10 mouse cellular contexts compared by ENCODE assay signal in genomic region chr10:121983993-121984610, GRCm38 (mm10).
A peak's percentile ranks its signal among the peaks of the same experiment; 100 is the strongest.
DNase-seq lines count a peak whose midpoint lies in the region; ATAC-seq and TF ChIP-seq lines count a peak whose summit lies in the region.
"Had no signal": no experiment of that assay in that cellular context is flagged by ENCODE, and none has a peak within 500 bp of the region (broad histone marks: within the 10 kb centered on the region; RNA-seq: fewer than 3 reads in every experiment).

No protein-coding gene starts in this region.

- H3K9me3 ChIP-seq in lung, embryonic 14.5 days (ENCODE audit: low read depth, low read length): no peaks in the 10 kb centered on the region
- no peaks in the 10 kb centered on the region for H3K9me3 ChIP-seq in kidney, embryonic 15.5 days (replicated peaks)
- no peaks in the 10 kb centered on the region for H3K9me3 ChIP-seq in forebrain, embryonic 16.5 days (ENCODE audit: control insufficient read depth, low read length)
- H3K9me3 ChIP-seq: limb, embryonic 13.5 days; lung, embryonic 15.5 days; midbrain, embryonic 12.5 days had no signal

- WGBS in lung, embryonic 14.5 days: 42% methylated on average over 10 of the region's 10 CpGs
- WGBS in kidney, embryonic 15.5 days: 36% methylated on average over 10 of the region's 10 CpGs
- WGBS in forebrain, embryonic 16.5 days: 88% methylated on average over 10 of the region's 10 CpGs

- no peak for ATAC-seq in lung, embryonic 14.5 days (ENCODE audit: insufficient read depth)
- peak; percentile 74 for ATAC-seq in kidney, embryonic 15.5 days (replicated peaks; ENCODE audit: low FRiP score)
- no peak for ATAC-seq in forebrain, embryonic 16.5 days

- intact Hi-C loops in heart, postnatal 10 days (cut with DNase I): no loop called here
- intact Hi-C loops in left cerebral cortex, adult 2 months (cut with DNase I): no loop called here

- TF ChIP-seq CTCF in lung, embryonic 14.5 days (IDR thresholded peaks at IDR 0.05; ENCODE audit: low read depth): no peak
- no peak for TF ChIP-seq CTCF in left cerebral cortex, adult 2 months (IDR thresholded peaks at IDR 0.05)

- no peak overlapping the region for H3K9ac ChIP-seq in lung, embryonic 14.5 days
- H3K9ac ChIP-seq in kidney, embryonic 15.5 days: no peak overlapping the region
- H3K9ac ChIP-seq in forebrain, embryonic 16.5 days (replicated peaks; ENCODE audit: low read depth, low read length): no peak overlapping the region
- H3K9ac ChIP-seq: limb, embryonic 13.5 days; lung, embryonic 15.5 days; midbrain, embryonic 12.5 days had no signal

- H3K4me1 ChIP-seq in lung, embryonic 14.5 days (ENCODE audit: insufficient read depth): no peaks in the 10 kb centered on the region
- peaks cover 20% of the 10 kb centered on the region for H3K4me1 ChIP-seq in kidney, embryonic 15.5 days
- H3K4me1 ChIP-seq in forebrain, embryonic 16.5 days (replicated peaks; ENCODE audit: control insufficient read depth, insufficient read depth, low read length): no peaks in the 10 kb centered on the region

- no peaks in the 10 kb centered on the region for H3K27me3 ChIP-seq in lung, embryonic 14.5 days (ENCODE audit: insufficient read depth, low read length)
- H3K27me3 ChIP-seq in kidney, embryonic 15.5 days: no peaks in the 10 kb centered on the region
- no peaks in the 10 kb centered on the region for H3K27me3 ChIP-seq in forebrain, embryonic 16.5 days (replicated peaks; ENCODE audit: control insufficient read depth, insufficient read depth, low read length)
- H3K27me3 ChIP-seq: limb, embryonic 13.5 days; lung, embryonic 15.5 days; midbrain, embryonic 12.5 days had no signal

- H3K27ac ChIP-seq in lung, embryonic 14.5 days (ENCODE audit: low read depth): no peak overlapping the region
- H3K27ac ChIP-seq in kidney, embryonic 15.5 days: no peak overlapping the region
- H3K27ac ChIP-seq in left cerebral cortex, adult 2 months: no peak overlapping the region
- no peak overlapping the region for H3K27ac ChIP-seq in forebrain, embryonic 16.5 days (ENCODE audit: low read length)
- H3K27ac ChIP-seq: limb, embryonic 13.5 days; lung, embryonic 15.5 days; midbrain, embryonic 12.5 days had no signal

- H3K4me3 ChIP-seq in lung, embryonic 14.5 days (ENCODE audit: low read depth, low read length): no peak overlapping the region
- H3K4me3 ChIP-seq in kidney, embryonic 15.5 days (replicated peaks): no peak overlapping the region
- no peak overlapping the region for H3K4me3 ChIP-seq in left cerebral cortex, adult 2 months
- H3K4me3 ChIP-seq in forebrain, embryonic 16.5 days (replicated peaks; ENCODE audit: low read length): no peak overlapping the region
- H3K4me3 ChIP-seq: limb, embryonic 13.5 days; lung, embryonic 15.5 days; midbrain, embryonic 12.5 days had no signal

- H3K36me3 ChIP-seq in lung, embryonic 14.5 days (ENCODE audit: insufficient read depth): no peaks in the 10 kb centered on the region
- H3K36me3 ChIP-seq in kidney, embryonic 15.5 days: no peaks in the 10 kb centered on the region
- H3K36me3 ChIP-seq in forebrain, embryonic 16.5 days (ENCODE audit: control insufficient read depth, insufficient read depth): no peaks in the 10 kb centered on the region
- H3K36me3 ChIP-seq: limb, embryonic 13.5 days; lung, embryonic 15.5 days; midbrain, embryonic 12.5 days had no signal

- DNase-seq in lung, embryonic 14.5 days: peak; percentile 53
- no peak for DNase-seq in lung, postnatal 14 days
- peak; percentile 62 to 67 for DNase-seq in heart, postnatal 10 days
- DNase-seq in left cerebral cortex, adult 2 months (ENCODE audit: extremely low spot score in 1 of 2, low spot score in 2 of 2): no peak
- no peak for DNase-seq in layer of hippocampus, postnatal 14 days (ENCODE audit: low spot score in 2 of 2)

- no peak overlapping the region for H3K4me2 ChIP-seq in lung, embryonic 14.5 days
- H3K4me2 ChIP-seq in kidney, embryonic 15.5 days: no peak overlapping the region
- H3K4me2 ChIP-seq in forebrain, embryonic 16.5 days (ENCODE audit: low read length): no peak overlapping the region
- H3K4me2 ChIP-seq: limb, embryonic 13.5 days; lung, embryonic 15.5 days; midbrain, embryonic 12.5 days had no signal

Comparison
In these comparisons a context has a peak if more than half of its experiments do, and no peak if none do; other contexts are left out.
1. DNase-seq: peak in lung, embryonic 14.5 days (single experiment) and heart, postnatal 10 days (2 of 2); none in lung, postnatal 14 days (single experiment), left cerebral cortex, adult 2 months (0 of 2) and layer of hippocampus, postnatal 14 days (0 of 2).